ENCODE assay signal across 15 mouse cellular contexts in genomic region chr1:51798011-51798471, GRCm38 (mm10).
A peak's percentile ranks its signal among the peaks of the same experiment; 100 is the strongest.
DNase-seq lines count a peak whose midpoint lies in the region; ATAC-seq lines count a peak whose summit lies in the region.
"Had no signal": no experiment of that assay in that cellular context is flagged by ENCODE, and none has a peak within 500 bp of the region (broad histone marks: within the 10 kb centered on the region; RNA-seq: fewer than 3 reads in every experiment).

No protein-coding gene starts in this region.

- H3K27me3 ChIP-seq in intestine, embryonic 16.5 days (replicated peaks; ENCODE audit: control insufficient read depth, insufficient read depth, low read length) = no peaks in the 10 kb centered on the region
- no peaks in the 10 kb centered on the region for H3K27me3 ChIP-seq in intestine, embryonic 15.5 days (replicated peaks)
- no peaks in the 10 kb centered on the region for H3K27me3 ChIP-seq in midbrain, embryonic 13.5 days
- no peaks in the 10 kb centered on the region for H3K27me3 ChIP-seq in midbrain, embryonic 14.5 days (ENCODE audit: control insufficient read depth, insufficient read depth, low read length)
- no peaks in the 10 kb centered on the region for H3K27me3 ChIP-seq in forebrain, embryonic 16.5 days (replicated peaks; ENCODE audit: control insufficient read depth, insufficient read depth, low read length)
- H3K27me3 ChIP-seq in neural tube, embryonic 14.5 days (ENCODE audit: control insufficient read depth, insufficient read depth, low read length) = no peaks in the 10 kb centered on the region
- H3K27me3 ChIP-seq: heart, embryonic 13.5 days had no signal

- no peak overlapping the region for H3K4me3 ChIP-seq in intestine, embryonic 16.5 days (ENCODE audit: low read length)
- H3K4me3 ChIP-seq in intestine, embryonic 15.5 days (replicated peaks) = no peak overlapping the region
- no peak overlapping the region for H3K4me3 ChIP-seq in midbrain, embryonic 13.5 days (replicated peaks)
- no peak overlapping the region for H3K4me3 ChIP-seq in midbrain, embryonic 14.5 days (replicated peaks; ENCODE audit: low read depth, low read length)
- no peak overlapping the region for H3K4me3 ChIP-seq in forebrain, embryonic 16.5 days (replicated peaks; ENCODE audit: low read length)
- H3K4me3 ChIP-seq in neural tube, embryonic 14.5 days (ENCODE audit: low read depth, low read length) = no peak overlapping the region
- H3K4me3 ChIP-seq: erythroblast, embryonic 14.5 days; heart, embryonic 13.5 days had no signal

- no peaks in the 10 kb centered on the region for H3K9me3 ChIP-seq in intestine, embryonic 16.5 days (ENCODE audit: control insufficient read depth, low read length)
- no peaks in the 10 kb centered on the region for H3K9me3 ChIP-seq in intestine, embryonic 15.5 days
- no peaks in the 10 kb centered on the region for H3K9me3 ChIP-seq in midbrain, embryonic 13.5 days
- H3K9me3 ChIP-seq in midbrain, embryonic 14.5 days (ENCODE audit: control insufficient read depth, low read length) = no peaks in the 10 kb centered on the region
- H3K9me3 ChIP-seq in forebrain, embryonic 16.5 days (ENCODE audit: control insufficient read depth, low read length) = no peaks in the 10 kb centered on the region
- no peaks in the 10 kb centered on the region for H3K9me3 ChIP-seq in neural tube, embryonic 14.5 days (ENCODE audit: control insufficient read depth, low read length)
- H3K9me3 ChIP-seq: heart, embryonic 13.5 days had no signal

- no peaks in the 10 kb centered on the region for H3K4me1 ChIP-seq in intestine, embryonic 16.5 days (ENCODE audit: control insufficient read depth, insufficient read depth, low read length)
- H3K4me1 ChIP-seq in intestine, embryonic 15.5 days (replicated peaks) = no peaks in the 10 kb centered on the region
- peaks cover 29% of the 10 kb centered on the region for H3K4me1 ChIP-seq in midbrain, embryonic 13.5 days (replicated peaks)
- peaks cover 3% of the 10 kb centered on the region; the same call in 1 of the 2 replicates for H3K4me1 ChIP-seq in midbrain, embryonic 14.5 days (ENCODE audit: control insufficient read depth, insufficient read depth, low read length)
- H3K4me1 ChIP-seq in forebrain, embryonic 16.5 days (replicated peaks; ENCODE audit: control insufficient read depth, insufficient read depth, low read length) = peaks cover 16% of the 10 kb centered on the region
- H3K4me1 ChIP-seq in neural tube, embryonic 14.5 days (ENCODE audit: control insufficient read depth, insufficient read depth, low read length) = 0 out of 2 replicates have a peak, but pooled peaks cover 3% of the 10 kb centered on the region
- H3K4me1 ChIP-seq: heart, embryonic 13.5 days had no signal

- H3K4me2 ChIP-seq in intestine, embryonic 16.5 days (ENCODE audit: low read depth, low read length) = no peak overlapping the region
- H3K4me2 ChIP-seq in intestine, embryonic 15.5 days (replicated peaks) = no peak overlapping the region
- no peak overlapping the region for H3K4me2 ChIP-seq in midbrain, embryonic 13.5 days (replicated peaks)
- H3K4me2 ChIP-seq in midbrain, embryonic 14.5 days (ENCODE audit: low read length) = no peak overlapping the region
- H3K4me2 ChIP-seq in forebrain, embryonic 16.5 days (ENCODE audit: low read length) = no peak overlapping the region
- H3K4me2 ChIP-seq in neural tube, embryonic 14.5 days (ENCODE audit: low read depth, low read length) = no peak overlapping the region
- H3K4me2 ChIP-seq: heart, embryonic 13.5 days had no signal

- H3K36me3 ChIP-seq in intestine, embryonic 16.5 days (ENCODE audit: control insufficient read depth, insufficient read depth, low read length) = 0 out of 2 replicates have a peak, but pooled peaks cover 4% of the 10 kb centered on the region
- peaks cover 6% of the 10 kb centered on the region; the same call in 1 of the 2 replicates for H3K36me3 ChIP-seq in intestine, embryonic 15.5 days
- peaks cover 30% of the 10 kb centered on the region for H3K36me3 ChIP-seq in midbrain, embryonic 13.5 days
- H3K36me3 ChIP-seq in midbrain, embryonic 14.5 days (ENCODE audit: control insufficient read depth, insufficient read depth, low read length) = peaks cover 17% of the 10 kb centered on the region; the same call in 1 of the 2 replicates
- H3K36me3 ChIP-seq in forebrain, embryonic 16.5 days (ENCODE audit: control insufficient read depth, insufficient read depth) = 0 out of 2 replicates have a peak, but pooled peaks cover 3% of the 10 kb centered on the region
- H3K36me3 ChIP-seq in neural tube, embryonic 14.5 days (ENCODE audit: control insufficient read depth, insufficient read depth, low read length) = no peaks in the 10 kb centered on the region

- DNase-seq in midbrain, embryonic 14.5 days = no peak
- no peak for DNase-seq in embryo, embryonic 10 days (ENCODE audit: low spot score)
- DNase-seq in gastrocnemius, postnatal 10 days = no peak
- DNase-seq: adrenal gland, postnatal 10 days; cerebellum, adult 2 months; retina, postnatal 1 day; thymus, postnatal 36 days had no signal

- 0 out of 2 replicates have a peak overlapping the region, but pooled peaks have one; percentile 19 for H3K27ac ChIP-seq in intestine, embryonic 16.5 days (ENCODE audit: low read length)
- H3K27ac ChIP-seq in intestine, embryonic 15.5 days = no peak overlapping the region
- peak overlapping the region; percentile 31; the same call in 1 of the 2 replicates for H3K27ac ChIP-seq in midbrain, embryonic 13.5 days
- H3K27ac ChIP-seq in midbrain, embryonic 14.5 days (replicated peaks; ENCODE audit: low read depth, low read length) = no peak overlapping the region
- H3K27ac ChIP-seq in forebrain, embryonic 16.5 days (ENCODE audit: low read length) = peak overlapping the region; percentile 29; the same call in 1 of the 2 replicates
- H3K27ac ChIP-seq in neural tube, embryonic 14.5 days (ENCODE audit: low read depth, low read length) = no peak overlapping the region
- H3K27ac ChIP-seq: heart, embryonic 13.5 days; liver, embryonic 14.5 days had no signal

- no peak for ATAC-seq in intestine, embryonic 16.5 days
- no peak for ATAC-seq in intestine, embryonic 15.5 days
- ATAC-seq in midbrain, embryonic 13.5 days = peak; percentile 37; the same call in 1 of the 2 replicates
- ATAC-seq in midbrain, embryonic 14.5 days (ENCODE audit: low FRiP score, low TSS enrichment) = no peak
- ATAC-seq in forebrain, embryonic 16.5 days = peak; percentile 72
- ATAC-seq in neural tube, embryonic 14.5 days (ENCODE audit: low read depth) = peak; percentile 54; the same call in 1 of the 2 replicates

- H3K9ac ChIP-seq in intestine, embryonic 16.5 days (ENCODE audit: low read depth, low read length) = no peak overlapping the region
- no peak overlapping the region for H3K9ac ChIP-seq in intestine, embryonic 15.5 days
- no peak overlapping the region for H3K9ac ChIP-seq in midbrain, embryonic 13.5 days (replicated peaks)
- no peak overlapping the region for H3K9ac ChIP-seq in midbrain, embryonic 14.5 days (replicated peaks; ENCODE audit: low read length)
- no peak overlapping the region for H3K9ac ChIP-seq in forebrain, embryonic 16.5 days (replicated peaks; ENCODE audit: low read depth, low read length)
- no peak overlapping the region for H3K9ac ChIP-seq in neural tube, embryonic 14.5 days (replicated peaks; ENCODE audit: low read depth, low read length)
- H3K9ac ChIP-seq: heart, embryonic 13.5 days; liver, embryonic 14.5 days had no signal

- 68% methylated on average over 7 of the region's 7 CpGs for WGBS in intestine, embryonic 16.5 days
- WGBS in intestine, embryonic 15.5 days = 70% methylated on average over 7 of the region's 7 CpGs
- WGBS in midbrain, embryonic 13.5 days = 47% methylated on average over 7 of the region's 7 CpGs
- WGBS in midbrain, embryonic 14.5 days = 51% methylated on average over 7 of the region's 7 CpGs
- 41% methylated on average over 7 of the region's 7 CpGs for WGBS in forebrain, embryonic 16.5 days
- 39% methylated on average over 7 of the region's 7 CpGs for WGBS in neural tube, embryonic 14.5 days

Comparison
In these comparisons a context has a peak if more than half of its experiments do, and no peak if none do; other contexts are left out.
1. ATAC-seq: peak in midbrain, embryonic 13.5 days (single experiment), forebrain, embryonic 16.5 days (single experiment) and neural tube, embryonic 14.5 days (single experiment); none in intestine, embryonic 16.5 days (single experiment), intestine, embryonic 15.5 days (single experiment) and midbrain, embryonic 14.5 days (single experiment).
2. H3K27ac ChIP-seq: peak in intestine, embryonic 16.5 days (single experiment), midbrain, embryonic 13.5 days (single experiment) and forebrain, embryonic 16.5 days (single experiment); none in intestine, embryonic 15.5 days (single experiment), midbrain, embryonic 14.5 days (single experiment) and neural tube, embryonic 14.5 days (single experiment).